Mouse (Mus musculus) intestine, postnatal 0 days (tissue): ENCODE data around the gene Olfr592. TPM values are rescaled to one million over a fixed set of nuclear protein-coding genes. Genes with fewer than 3 reads are reported as not detected.
"Not testable (repeated sequence)": the region's sequence is repeated elsewhere in the genome, so short reads cannot be mapped to it uniquely, and the experiment has no call there.

Experiments used
- ATAC-seq: fragments of 200-750 bp; cut with Nextera tagmentation; 2 replicates; pipeline ENCODE4 v1.8.0; 2017; ENCODE audit warnings: mild to moderate bottlenecking, moderate TSS enrichment, moderate library complexity
- H3K27ac ChIP-seq: fragments of 300-500 bp; sonication (generic); 2 replicates; pipeline ENCODE4 v1.5.1; 2014; ENCODE audit warnings: mild to moderate bottlenecking, low read depth, low read length, moderate library complexity
- H3K27me3 ChIP-seq: fragments of 300-500 bp; sonication (generic); replicated peaks from 2 replicates; pipeline ENCODE4 v1.6.1; 2014; ENCODE audit warnings: low read length, mixed read lengths; ENCODE audit not compliant: control insufficient read depth, insufficient read depth
- H3K36me3 ChIP-seq: fragments of 300-500 bp; sonication (generic); 2 replicates; pipeline ENCODE4 v1.6.1; 2014; ENCODE audit warnings: mild to moderate bottlenecking, moderate library complexity; ENCODE audit not compliant: control insufficient read depth, insufficient read depth
- H3K4me1 ChIP-seq: fragments of 300-500 bp; sonication (generic); replicated peaks from 2 replicates; pipeline ENCODE4 v1.6.1; 2014; ENCODE audit warnings: antibody characterized with exemption, low read length, mixed read lengths; ENCODE audit not compliant: control insufficient read depth, insufficient read depth
- H3K4me2 ChIP-seq: fragments of 300-500 bp; sonication (generic); replicated peaks from 2 replicates; pipeline ENCODE4 v1.6.1; 2014; ENCODE audit warnings: low read depth, mild to moderate bottlenecking, moderate library complexity
- H3K4me3 ChIP-seq: fragments of 300-500 bp; sonication (generic); 2 replicates; pipeline ENCODE4 v1.5.1; 2014; ENCODE audit warnings: low read depth, low read length
- H3K9ac ChIP-seq: fragments of 300-500 bp; sonication (generic); 2 replicates; pipeline ENCODE4 v1.6.1; 2014; ENCODE audit warnings: mild to moderate bottlenecking, low read depth, low read length
- H3K9me3 ChIP-seq: fragments of 300-500 bp; sonication (generic); 2 replicates; pipeline ENCODE4 v1.6.1; 2016; ENCODE audit warnings: mixed run types; ENCODE audit not compliant: control insufficient read depth
- CTCF ChIP-seq: sonication (generic); IDR thresholded peaks from 2 replicates; pipeline ENCODE4 v1.5.1; 2016; ENCODE audit warnings: low read depth, mild to moderate bottlenecking, control low read depth, antibody characterized with exemption, moderate library complexity
- WGBS: fragments of 180-500 bp; shearing (Covaris S2); extraction: QIAGEN DNeasy Blood & Tissue Kit; methylation state at CpG from one replicate; pipeline ENCODE4 v1.1.7; 2014; 5-methylcytosine and 5-hydroxymethylcytosine counted together
- polyA plus RNA-seq: library from polyadenylated mRNA; unstranded; fragments of >200 nt; fragmentation: Nextera tagmentation; extraction: Ambion mirVana; gene quantifications from 2 replicates; pipeline ENCODE4 v1.2.1, GENCODE M21; 2015

The Olfr592 gene
- polyA plus RNA-seq: not detected in 2 replicates

- not testable (repeated sequence) for H3K36me3 ChIP-seq, H3K4me3 ChIP-seq, H3K27me3 ChIP-seq, H3K9me3 ChIP-seq, H3K4me2 ChIP-seq, ATAC-seq, H3K27ac ChIP-seq, H3K4me1 ChIP-seq, H3K9ac ChIP-seq
- 69% methylated on average over 1 of the region's 1 CpGs for WGBS
Measured at GRCm38 (mm10) chr7:103184503-103184902, at the start of gene Olfr592. Gene Olfr592, plus strand, starts transcription at chr7:103184803.

GRCm38 (mm10) chr7:103140579-103140978, 44.0 kb upstream of the Olfr592 start, which contains the start of gene Olfr588-ps1:
Gene Olfr588-ps1, plus strand, starts transcription at chr7:103140879.
- TF ChIP-seq CTCF: no peak
- ATAC-seq: no peak

GRCm38 (mm10) chr7:103156256-103156655, 28.3 kb upstream of the Olfr592 start, which contains the start of gene Olfr589:
Gene Olfr589, minus strand, starts transcription at chr7:103156356.
- no peak within 1 kb of the TSS for H3K4me2 ChIP-seq
- WGBS: 65% methylated on average over 2 of the region's 2 CpGs
- H3K36me3 ChIP-seq: no peaks in the 10 kb centered on the region
- no peak within 1 kb of the TSS for H3K27ac ChIP-seq
- no peak within 1 kb of the TSS for H3K4me3 ChIP-seq
- ATAC-seq: no peak
- no peak within 1 kb of the TSS for H3K9ac ChIP-seq
- H3K9me3 ChIP-seq: no peaks in the 10 kb centered on the region
- no peak for TF ChIP-seq CTCF
- no peaks in the 10 kb centered on the region for H3K4me1 ChIP-seq
- H3K27me3 ChIP-seq: no peaks in the 10 kb centered on the region

More at GRCm38 (mm10) chr7:103140579-103140978, 44.0 kb upstream of the Olfr592 start, which contains the start of gene Olfr588-ps1:
- no peaks in the 10 kb centered on the region for H3K36me3 ChIP-seq
- 80% methylated on average over 1 of the region's 1 CpGs for WGBS
- H3K4me2 ChIP-seq: no peak within 1 kb of the TSS
- no peaks in the 10 kb centered on the region for H3K4me1 ChIP-seq
- no peak within 1 kb of the TSS for H3K4me3 ChIP-seq
- H3K9ac ChIP-seq: no peak within 1 kb of the TSS
- no peak within 1 kb of the TSS for H3K27ac ChIP-seq
- no peaks in the 10 kb centered on the region for H3K27me3 ChIP-seq
- no peaks in the 10 kb centered on the region for H3K9me3 ChIP-seq

- no peaks in the 10 kb centered on the region for H3K27me3 ChIP-seq
- H3K9me3 ChIP-seq: no peaks in the 10 kb centered on the region
- no peak for ATAC-seq
- H3K4me3 ChIP-seq: no peak overlapping the region
- H3K27ac ChIP-seq: no peak overlapping the region
- 76% methylated on average over 5 of the region's 5 CpGs for WGBS
- no peak for TF ChIP-seq CTCF
- H3K9ac ChIP-seq: no peak overlapping the region
- H3K36me3 ChIP-seq: no peaks in the 10 kb centered on the region
- H3K4me1 ChIP-seq: no peaks in the 10 kb centered on the region
- no peak overlapping the region for H3K4me2 ChIP-seq
Measured at GRCm38 (mm10) chr7:103169697-103170096, 14.9 kb upstream of the Olfr592 start.

GRCm38 (mm10) chr7:103178240-103178639, 6.4 kb upstream of the Olfr592 start, which contains the start of gene Olfr591:
Gene Olfr591, minus strand, starts transcription at chr7:103178340.
- no peak within 1 kb of the TSS for H3K4me2 ChIP-seq
- no peak within 1 kb of the TSS for H3K9ac ChIP-seq
- H3K27me3 ChIP-seq: no peaks in the 10 kb centered on the region
- 93% methylated on average over 1 of the region's 1 CpGs for WGBS
- no peaks in the 10 kb centered on the region for H3K36me3 ChIP-seq
- ATAC-seq: no peak
- H3K4me3 ChIP-seq: no peak within 1 kb of the TSS
- H3K27ac ChIP-seq: no peak within 1 kb of the TSS
- H3K4me1 ChIP-seq: no peaks in the 10 kb centered on the region
- H3K9me3 ChIP-seq: no peaks in the 10 kb centered on the region
- TF ChIP-seq CTCF: no peak

GRCm38 (mm10) chr7:103211562-103211961, 27.0 kb downstream of the Olfr592 start, which contains the start of gene Olfr593:
Gene Olfr593, plus strand, starts transcription at chr7:103211862.
- no peaks in the 10 kb centered on the region for H3K27me3 ChIP-seq
- no peak within 1 kb of the TSS for H3K4me3 ChIP-seq
- no peak within 1 kb of the TSS for H3K9ac ChIP-seq
- ATAC-seq: no peak
- no peak within 1 kb of the TSS for H3K27ac ChIP-seq
- no peaks in the 10 kb centered on the region for H3K36me3 ChIP-seq
- WGBS: 65% methylated on average over 1 of the region's 1 CpGs
- no peaks in the 10 kb centered on the region for H3K4me1 ChIP-seq
- H3K4me2 ChIP-seq: no peak within 1 kb of the TSS
- TF ChIP-seq CTCF: no peak
- no peaks in the 10 kb centered on the region for H3K9me3 ChIP-seq

- H3K27me3 ChIP-seq, H3K9ac ChIP-seq, H3K36me3 ChIP-seq, ATAC-seq, H3K4me3 ChIP-seq, H3K4me1 ChIP-seq, H3K9me3 ChIP-seq, H3K4me2 ChIP-seq, H3K27ac ChIP-seq: not testable (repeated sequence)
- WGBS: 83% methylated on average over 5 of the region's 5 CpGs
Measured at GRCm38 (mm10) chr7:103212050-103212449, 27.4 kb downstream of the Olfr592 start.
